Mouse (Mus musculus) cortical plate, adult 2 months (tissue): ENCODE results near the gene Nfib. TPM values are rescaled to one million over a fixed set of nuclear protein-coding genes. Genes with fewer than 3 reads are reported as not detected.

Experiments used
- H3K27ac ChIP-seq: fragments of 200-500 bp; 2 replicates; pipeline ENCODE4 v1.5.1; 2012; ENCODE audit warnings: low read length, control low read depth, inconsistent platforms; ENCODE audit not compliant: insufficient read depth
- H3K4me1 ChIP-seq: fragments of 200-500 bp; 2 replicates; pipeline ENCODE4 v1.6.1; 2011; ENCODE audit warnings: low read length; ENCODE audit not compliant: control insufficient read depth, insufficient read depth
- H3K4me3 ChIP-seq: fragments of 200-500 bp; 2 replicates; pipeline ENCODE4 v1.5.1; 2011; ENCODE audit warnings: mild to moderate bottlenecking, low read length, control low read depth; ENCODE audit not compliant: insufficient read depth
- CTCF ChIP-seq: fragments of 200-500 bp; IDR thresholded peaks from 2 replicates; pipeline ENCODE4 v1.5.1; 2011; ENCODE audit warnings: mild to moderate bottlenecking, control low read depth, low read length; ENCODE audit not compliant: insufficient read depth; ENCODE audit errors: extremely low read depth
- POLR2A ChIP-seq: fragments of 200-500 bp; IDR thresholded peaks from 2 replicates; pipeline ENCODE4 v1.6.1; 2011; ENCODE audit warnings: mild to moderate bottlenecking, low read length, control low read depth; ENCODE audit not compliant: insufficient read depth; ENCODE audit errors: extremely low read depth
- polyA plus RNA-seq: library from polyadenylated mRNA; depleted of rRNA; stranded (reverse); fragments of >200 nt; gene quantifications from 2 replicates; pipeline ENCODE4 v1.2.3, GENCODE M21; 2012

Gene Nfib
- polyA plus RNA-seq, 1 experiment: 31.8 TPM

DNA sequence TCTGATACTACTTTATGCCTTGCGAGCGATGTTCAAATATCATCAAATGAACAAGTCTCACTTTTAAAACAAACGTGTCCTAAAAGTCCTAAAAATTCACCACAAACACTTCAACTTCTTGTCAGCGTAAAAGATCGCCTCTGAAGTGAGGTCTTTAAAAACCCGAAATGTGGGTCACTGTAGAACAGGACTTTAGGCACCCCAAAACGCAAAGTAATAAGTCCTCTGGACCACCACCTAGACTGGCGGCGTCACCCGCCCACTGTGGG, 201.6 kb downstream of the Nfib start:
- peak overlapping the region; percentile 91 for H3K27ac ChIP-seq
- peak overlapping the region; percentile 66 for H3K4me3 ChIP-seq
- peaks cover 4% of the 10 kb centered on the region for H3K4me1 ChIP-seq
- no peak for TF ChIP-seq POLR2A
- TF ChIP-seq CTCF: no peak

DNA sequence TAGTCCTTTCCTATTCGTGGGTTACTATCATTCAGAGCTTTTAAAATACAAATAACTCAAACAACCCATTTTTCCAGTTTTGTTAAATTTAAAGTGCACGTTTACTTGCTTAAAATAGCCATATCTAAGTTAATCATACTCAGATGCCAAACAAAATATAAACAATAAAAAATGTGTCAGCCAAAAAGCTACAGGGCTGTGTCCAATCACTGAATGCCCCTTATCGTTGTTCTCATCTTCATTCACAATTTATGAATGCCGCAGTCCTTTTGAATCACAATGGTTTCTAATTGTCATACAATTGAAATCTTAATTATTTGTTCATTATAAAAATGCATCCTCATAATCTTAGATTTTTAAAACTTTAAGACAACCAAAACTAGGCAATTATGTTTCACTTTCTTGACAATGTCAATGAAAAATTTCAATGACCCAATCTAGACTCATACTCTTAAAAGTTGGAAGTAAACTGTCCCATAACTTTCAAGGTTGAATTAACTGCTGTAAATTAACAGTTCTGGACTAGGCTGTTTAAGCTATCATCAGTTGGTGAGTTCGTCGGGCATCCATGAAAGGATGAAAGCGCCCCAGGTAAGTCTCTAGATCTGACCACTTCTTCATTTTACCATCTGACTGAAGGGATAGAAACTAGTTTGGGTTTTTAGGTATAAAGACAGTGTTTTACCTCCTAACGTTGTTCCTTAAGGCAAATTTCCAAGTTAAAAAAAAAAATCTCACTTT, 202.1 kb downstream of the Nfib start:
- TF ChIP-seq POLR2A (no peak), CTCF (no peak)
- Histone ChIP-seq H3K4me3 (peak overlapping the region; percentile 66), H3K4me1 (peaks cover 4% of the 10 kb centered on the region), H3K27ac (no peak overlapping the region)

DNA sequence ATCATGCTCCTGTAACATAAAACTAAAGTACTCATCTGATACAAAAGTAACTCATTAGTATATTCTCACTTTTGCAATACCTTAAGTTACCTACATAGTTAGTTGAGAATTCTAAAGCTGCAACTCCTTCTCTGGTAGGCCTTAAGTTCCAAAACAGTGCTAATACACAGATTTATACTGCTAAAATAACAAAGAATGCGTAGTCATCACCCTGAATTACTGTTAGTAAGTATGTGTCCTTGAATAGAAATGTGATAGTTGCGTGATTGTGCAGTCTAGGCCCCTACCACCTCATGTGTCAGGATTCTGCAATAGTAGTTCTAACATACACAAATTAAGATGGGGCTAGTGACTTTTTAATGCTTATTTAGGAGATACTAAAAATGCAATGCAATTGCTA, 202.9 kb downstream of the Nfib start:
- H3K27ac ChIP-seq: no peak overlapping the region
- TF ChIP-seq POLR2A: no peak
- no peak for TF ChIP-seq CTCF
- H3K4me3 ChIP-seq: peak overlapping the region; percentile 66; the same call in 1 of the 2 replicates
- H3K4me1 ChIP-seq: peaks cover 6% of the 10 kb centered on the region

DNA sequence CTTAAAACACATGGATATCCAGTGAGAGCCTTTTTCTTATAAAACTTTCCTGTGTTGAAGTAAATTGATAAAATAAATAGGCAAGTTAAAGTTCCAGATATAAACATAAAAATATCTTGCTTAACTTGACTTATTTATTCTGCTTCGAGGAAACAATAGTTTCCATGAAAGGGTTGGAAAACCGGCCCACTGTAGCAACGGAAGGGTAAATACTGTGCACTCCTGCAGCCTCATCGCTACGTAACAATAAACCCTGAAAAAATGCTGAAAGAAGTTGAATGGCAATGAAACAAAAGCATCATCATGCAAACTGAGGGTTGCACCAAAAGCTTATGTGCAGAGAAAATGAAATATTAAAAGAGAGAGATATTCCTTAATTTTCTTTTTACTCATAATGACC, 203.5 kb downstream of the Nfib start:
- Histone ChIP-seq H3K4me1 (peaks cover 6% of the 10 kb centered on the region), H3K4me3 (peak overlapping the region; percentile 66), H3K27ac (no peak overlapping the region)
- no peak for TF ChIP-seq CTCF
- TF ChIP-seq POLR2A: no peak

DNA sequence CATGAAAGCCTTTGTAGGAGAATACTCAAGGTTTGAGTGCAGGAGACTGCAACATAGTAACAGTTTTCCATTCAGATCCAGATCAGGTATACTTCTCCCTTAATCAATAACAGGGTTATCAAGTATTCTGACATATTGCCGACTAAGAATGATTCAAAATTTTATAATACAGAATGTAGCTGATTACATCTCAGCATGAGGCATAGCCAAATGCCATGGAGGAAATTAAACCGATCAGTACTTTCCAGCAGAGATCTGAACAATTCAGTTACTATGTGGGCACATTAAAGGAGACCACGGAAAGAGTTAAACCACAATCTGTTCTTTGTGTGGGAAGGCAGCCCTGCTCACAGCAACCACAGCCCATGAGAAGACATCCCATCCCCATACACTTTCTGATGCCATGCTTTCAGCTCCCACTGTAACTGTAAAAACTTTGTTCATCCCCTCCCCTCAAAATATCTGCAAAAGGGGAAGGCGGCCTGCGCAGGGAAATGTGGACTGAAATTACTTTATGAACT, 204.9 kb downstream of the Nfib start:
- H3K4me1 ChIP-seq: peaks cover 7% of the 10 kb centered on the region
- peak overlapping the region; percentile 45; the same call in 1 of the 2 replicates for H3K27ac ChIP-seq
- H3K4me3 ChIP-seq: peak overlapping the region; percentile 66
- TF ChIP-seq POLR2A (no peak), CTCF (no peak)

DNA sequence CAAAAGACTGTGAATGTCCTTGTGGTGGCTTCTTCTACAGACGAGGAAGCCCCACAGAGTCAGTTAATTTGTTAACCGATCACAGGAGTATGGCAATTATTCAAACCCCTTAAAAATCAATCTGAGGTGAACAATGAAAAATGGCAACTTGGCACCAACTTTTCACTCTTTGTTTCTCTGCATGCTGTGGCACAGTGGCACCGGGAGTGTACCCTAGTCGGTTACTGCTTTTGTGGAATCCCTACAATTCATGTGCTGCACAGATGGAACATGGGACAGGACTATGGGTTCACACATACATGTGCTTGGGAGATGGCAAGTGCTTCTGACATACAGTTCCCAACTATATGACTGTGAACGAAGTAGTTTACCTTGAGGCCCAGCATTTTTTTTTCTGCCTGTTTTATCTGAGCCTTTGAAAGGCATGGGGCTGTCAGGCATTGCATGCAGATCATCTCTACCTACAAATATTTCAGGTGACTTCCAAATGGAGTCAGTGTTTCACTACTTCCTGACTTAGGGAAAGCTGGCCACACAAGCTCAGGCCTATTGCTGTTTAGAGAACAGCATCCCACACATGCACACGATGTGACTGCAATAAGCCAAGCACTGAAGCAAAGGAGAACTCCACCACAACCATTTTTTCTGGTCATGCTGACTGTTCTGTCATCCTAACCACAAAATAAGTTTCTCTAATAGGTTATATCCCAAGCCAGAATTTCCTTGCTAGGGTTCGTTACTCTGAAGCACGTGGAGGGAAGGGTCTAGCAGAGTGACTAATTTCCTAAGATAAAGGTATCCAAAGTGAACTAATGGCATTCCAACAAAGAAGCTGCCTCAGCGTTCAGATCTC, 205.6 kb downstream of the Nfib start:
- Histone ChIP-seq H3K27ac (peak overlapping the region; percentile 43), H3K4me1 (peaks cover 8% of the 10 kb centered on the region), H3K4me3 (peak overlapping the region; percentile 20)
- TF ChIP-seq CTCF: no peak
- no peak for TF ChIP-seq POLR2A

DNA sequence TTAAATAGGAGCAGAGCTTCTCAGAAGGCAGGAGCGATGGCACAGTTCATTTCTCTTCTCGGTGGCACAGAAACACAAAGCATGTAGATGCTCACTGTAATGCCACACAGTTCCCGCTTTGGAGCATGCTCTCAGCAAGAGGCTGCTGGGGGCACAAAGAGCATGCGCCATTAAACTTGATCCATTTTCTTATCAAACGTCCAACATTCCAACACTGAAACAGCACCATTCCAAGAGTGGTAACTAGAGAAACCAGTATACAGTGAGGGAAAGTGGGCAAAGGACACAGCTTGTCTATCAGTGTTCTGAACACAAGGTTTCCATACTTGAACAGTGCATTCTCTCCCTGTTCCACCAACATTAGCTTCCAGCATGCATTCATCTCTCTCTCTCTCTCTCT, 206.3 kb downstream of the Nfib start:
- H3K4me1 ChIP-seq: peaks cover 8% of the 10 kb centered on the region
- TF ChIP-seq POLR2A (no peak), CTCF (no peak)
- peak overlapping the region; percentile 43 for H3K27ac ChIP-seq
- peak overlapping the region; percentile 20 for H3K4me3 ChIP-seq

DNA sequence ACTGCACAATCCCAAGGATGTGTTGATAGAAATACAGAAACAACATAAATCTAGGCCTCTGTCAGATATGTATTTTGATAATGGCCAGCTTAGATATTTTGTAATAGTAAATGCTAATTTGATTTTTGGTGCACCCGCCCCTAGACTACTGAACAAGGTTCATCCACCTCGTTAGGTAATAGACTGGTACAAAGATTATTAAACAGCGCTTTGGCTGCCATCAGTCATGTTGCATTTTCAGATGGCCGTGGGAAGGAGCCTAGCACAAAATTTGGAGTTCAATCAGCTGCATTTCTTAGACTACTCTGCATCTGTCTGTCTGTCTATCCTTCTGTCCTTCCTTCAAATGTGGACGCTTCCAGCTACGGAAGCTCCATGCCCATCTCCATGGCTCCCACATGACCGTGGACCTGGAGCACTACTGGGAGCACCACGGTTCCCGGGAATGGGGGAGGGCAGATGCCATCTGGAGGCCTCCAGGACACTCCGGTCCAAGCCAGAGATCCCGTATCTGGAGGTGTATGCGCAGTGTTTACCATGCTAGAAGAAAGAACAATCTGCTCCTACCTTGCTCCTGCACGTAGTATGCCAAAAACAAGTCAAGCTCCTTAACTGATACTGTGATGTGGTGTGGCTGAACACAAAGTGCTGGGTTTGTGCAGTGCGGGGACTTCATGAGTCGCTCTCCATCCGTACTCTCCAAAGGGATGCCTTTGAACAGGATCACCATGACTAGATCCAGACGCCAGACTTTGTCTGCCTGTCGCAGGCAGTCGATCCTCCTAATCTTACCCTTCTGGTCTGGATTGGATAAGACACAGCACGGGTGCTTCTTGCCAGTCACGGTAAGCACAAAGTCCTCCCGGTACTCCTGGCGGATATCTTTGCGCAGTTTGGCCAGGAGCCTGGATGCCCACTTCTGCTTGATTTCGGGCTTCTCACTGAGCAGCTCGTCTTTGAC, 207.6 kb downstream of the Nfib start:
- Histone ChIP-seq H3K4me1 (peaks cover 11% of the 10 kb centered on the region), H3K27ac (peak overlapping the region; percentile 75), H3K4me3 (peak overlapping the region; percentile 39)
- TF ChIP-seq CTCF: no peak
- TF ChIP-seq POLR2A: no peak

DNA sequence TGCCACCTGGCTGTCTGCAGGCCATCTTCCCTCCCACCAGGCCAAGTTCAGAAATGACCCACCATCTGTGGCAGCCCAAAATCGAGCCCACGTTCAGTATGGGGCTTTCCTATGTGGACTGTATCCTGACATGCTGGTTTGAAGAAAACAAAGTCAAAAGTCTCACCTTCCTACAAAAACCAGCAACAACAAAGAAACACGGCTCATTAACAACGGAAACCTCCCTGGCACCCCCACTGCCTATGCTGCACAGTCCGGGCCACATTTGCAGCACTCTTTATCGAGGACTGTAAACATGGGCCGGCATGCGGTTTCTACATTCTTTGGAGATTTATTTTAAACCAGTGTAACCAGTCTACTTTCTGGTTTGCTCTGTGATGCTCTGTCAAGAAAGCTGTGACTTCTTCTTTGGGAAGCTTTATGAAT, 208.4 kb downstream of the Nfib start:
- Histone ChIP-seq H3K4me1 (peaks cover 11% of the 10 kb centered on the region), H3K4me3 (peak overlapping the region; percentile 54), H3K27ac (peak overlapping the region; percentile 69; the same call in 1 of the 2 replicates)
- no peak for TF ChIP-seq CTCF
- no peak for TF ChIP-seq POLR2A
